Mouse (Mus musculus) midbrain, embryonic 12.5 days (tissue): ENCODE measurements at regions not wholly inside any gene's neighbourhood (a gene's known extent, or its start where the extent isn't known, plus 50 kb on each side); places are given as distances from the start of the nearest gene placed in this dataset.
A peak's percentile ranks its signal among the peaks of the same experiment; 100 is the strongest.

ENCODE experiments used
- ATAC-seq: fragments of 200-750 bp; cut with Nextera tagmentation; 2 replicates; pipeline ENCODE4 v1.8.0; 2017; ENCODE audit warnings: low read depth, moderate TSS enrichment, moderate library complexity; ENCODE audit not compliant: low FRiP score
- H3K27ac ChIP-seq: fragments of 300-500 bp; sonication (generic); replicated peaks from 2 replicates; pipeline ENCODE4 v1.5.1; 2016; ENCODE audit warnings: mild to moderate bottlenecking
- H3K27me3 ChIP-seq: fragments of 300-500 bp; sonication (generic); 2 replicates; pipeline ENCODE4 v1.6.1; 2016; ENCODE audit warnings: mild to moderate bottlenecking
- H3K36me3 ChIP-seq: fragments of 300-500 bp; sonication (generic); 2 replicates; pipeline ENCODE4 v1.6.1; 2016
- H3K4me1 ChIP-seq: fragments of 300-500 bp; sonication (generic); 2 replicates; pipeline ENCODE4 v1.6.1; 2016
- H3K4me2 ChIP-seq: fragments of 300-500 bp; sonication (generic); replicated peaks from 2 replicates; pipeline ENCODE4 v1.6.1; 2016; ENCODE audit warnings: mild to moderate bottlenecking, moderate library complexity
- H3K4me3 ChIP-seq: fragments of 300-500 bp; sonication (generic); 2 replicates; pipeline ENCODE4 v1.5.1; 2016; ENCODE audit warnings: mild to moderate bottlenecking
- H3K9ac ChIP-seq: fragments of 300-500 bp; sonication (generic); replicated peaks from 2 replicates; pipeline ENCODE4 v1.6.1; 2016; ENCODE audit warnings: mild to moderate bottlenecking, moderate library complexity
- H3K9me3 ChIP-seq: fragments of 300-500 bp; sonication (generic); 2 replicates; pipeline ENCODE4 v1.6.1; 2016; ENCODE audit warnings: mild to moderate bottlenecking
- WGBS: fragments of 180-500 bp; shearing (Covaris S2); methylation state at CpG from one replicate; pipeline ENCODE4 v1.1.7; 2016; 5-methylcytosine and 5-hydroxymethylcytosine counted together

- Histone ChIP-seq H3K4me1 (peaks cover 3% of the 10 kb centered on the region), H3K4me2 (no peak overlapping the region), H3K4me3 (no peak overlapping the region), H3K27ac (no peak overlapping the region), H3K36me3 (no peaks in the 10 kb centered on the region), H3K9me3 (no peaks in the 10 kb centered on the region), H3K9ac (no peak overlapping the region), H3K27me3 (no peaks in the 10 kb centered on the region)
- 88% methylated on average over 8 of the region's 8 CpGs for WGBS
- no peak for ATAC-seq
Observed at GRCm38 (mm10) chr13:110568482-110569179, 173.8 kb downstream of the Plk2 start.

- Histone ChIP-seq H3K36me3 (no peaks in the 10 kb centered on the region), H3K27ac (no peak overlapping the region), H3K9me3 (no peaks in the 10 kb centered on the region), H3K9ac (no peak overlapping the region), H3K27me3 (no peaks in the 10 kb centered on the region), H3K4me1 (peaks cover 7% of the 10 kb centered on the region), H3K4me2 (no peak overlapping the region), H3K4me3 (no peak overlapping the region)
- ATAC-seq = no peak
- WGBS = 99% methylated on average over 2 of the region's 2 CpGs
Observed at GRCm38 (mm10) chr13:110569180-110569512, 174.3 kb downstream of the Plk2 start.

- Histone ChIP-seq H3K27ac (no peak overlapping the region), H3K36me3 (no peaks in the 10 kb centered on the region), H3K9me3 (no peaks in the 10 kb centered on the region), H3K9ac (no peak overlapping the region), H3K4me2 (no peak overlapping the region), H3K4me3 (no peak overlapping the region), H3K27me3 (no peaks in the 10 kb centered on the region), H3K4me1 (peaks cover 13% of the 10 kb centered on the region)
- no peak for ATAC-seq
Observed at GRCm38 (mm10) chr13:110570386-110570785, 175.5 kb downstream of the Plk2 start.

- WGBS = 50% methylated on average over 7 of the region's 7 CpGs
- H3K4me1 ChIP-seq = peaks cover 16% of the 10 kb centered on the region
- no peak overlapping the region for H3K4me2 ChIP-seq
- no peaks in the 10 kb centered on the region for H3K27me3 ChIP-seq
- no peaks in the 10 kb centered on the region for H3K36me3 ChIP-seq
- H3K9ac ChIP-seq = no peak overlapping the region
- H3K27ac ChIP-seq = peak overlapping the region; percentile 40; the same call in 1 of the 2 replicates
- H3K9me3 ChIP-seq = no peaks in the 10 kb centered on the region
- no peak overlapping the region for H3K4me3 ChIP-seq
- ATAC-seq = peak; percentile 39; the same call in 1 of the 2 replicates
Observed at GRCm38 (mm10) chr13:110573360-110574065, 178.7 kb downstream of the Plk2 start.

GRCm38 (mm10) chr13:110574764-110575471 is 180.1 kb downstream of the Plk2 start:
- Histone ChIP-seq H3K9ac (no peak overlapping the region), H3K4me1 (peaks cover 16% of the 10 kb centered on the region), H3K9me3 (no peaks in the 10 kb centered on the region), H3K4me3 (no peak overlapping the region), H3K4me2 (no peak overlapping the region), H3K27me3 (no peaks in the 10 kb centered on the region), H3K27ac (0 out of 2 replicates have a peak overlapping the region, but pooled peaks have one; percentile 8), H3K36me3 (no peaks in the 10 kb centered on the region)
- peak; percentile 30; the same call in 1 of the 2 replicates for ATAC-seq
- WGBS = 63% methylated on average over 6 of the region's 6 CpGs

GRCm38 (mm10) chr13:110578159-110578558 is 183.3 kb downstream of the Plk2 start:
- no peaks in the 10 kb centered on the region for H3K36me3 ChIP-seq
- 81% methylated on average over 7 of the region's 7 CpGs for WGBS
- peaks cover 16% of the 10 kb centered on the region for H3K4me1 ChIP-seq
- H3K9ac ChIP-seq = no peak overlapping the region
- no peaks in the 10 kb centered on the region for H3K9me3 ChIP-seq
- no peak overlapping the region for H3K4me3 ChIP-seq
- H3K27me3 ChIP-seq = no peaks in the 10 kb centered on the region
- ATAC-seq = no peak
- no peak overlapping the region for H3K27ac ChIP-seq
- no peak overlapping the region for H3K4me2 ChIP-seq

GRCm38 (mm10) chr13:110580166-110580565 is 185.3 kb downstream of the Plk2 start:
- Histone ChIP-seq H3K9me3 (no peaks in the 10 kb centered on the region), H3K4me1 (peaks cover 5% of the 10 kb centered on the region), H3K36me3 (no peaks in the 10 kb centered on the region), H3K4me3 (no peak overlapping the region), H3K27ac (no peak overlapping the region), H3K9ac (no peak overlapping the region), H3K27me3 (no peaks in the 10 kb centered on the region), H3K4me2 (no peak overlapping the region)
- no peak for ATAC-seq
- 89% methylated on average over 4 of the region's 4 CpGs for WGBS

- Histone ChIP-seq H3K9me3 (no peaks in the 10 kb centered on the region), H3K27ac (no peak overlapping the region), H3K4me3 (no peak overlapping the region), H3K9ac (no peak overlapping the region), H3K36me3 (no peaks in the 10 kb centered on the region), H3K4me2 (no peak overlapping the region), H3K27me3 (no peaks in the 10 kb centered on the region), H3K4me1 (peaks cover under 1% of the 10 kb centered on the region; the same call in 1 of the 2 replicates)
- 88% methylated on average over 5 of the region's 5 CpGs for WGBS
- no peak for ATAC-seq
Observed at GRCm38 (mm10) chr13:110580570-110580969, 185.7 kb downstream of the Plk2 start.

- WGBS = 88% methylated on average over 10 of the region's 10 CpGs
- H3K36me3 ChIP-seq = no peaks in the 10 kb centered on the region
- ATAC-seq = no peak
Observed at GRCm38 (mm10) chr13:110584765-110585164, 189.9 kb downstream of the Plk2 start.

GRCm38 (mm10) chr13:110594630-110595029 is 199.8 kb downstream of the Plk2 start:
- H3K4me1 ChIP-seq = no peaks in the 10 kb centered on the region
- H3K27ac ChIP-seq = no peak overlapping the region
- no peak overlapping the region for H3K4me3 ChIP-seq
- no peak for ATAC-seq
- H3K4me2 ChIP-seq = no peak overlapping the region
- H3K36me3 ChIP-seq = no peaks in the 10 kb centered on the region
- H3K9me3 ChIP-seq = no peaks in the 10 kb centered on the region
- WGBS = 94% methylated on average over 3 of the region's 3 CpGs
- no peaks in the 10 kb centered on the region for H3K27me3 ChIP-seq
- H3K9ac ChIP-seq = no peak overlapping the region

More at GRCm38 (mm10) chr13:110584765-110585164, 189.9 kb downstream of the Plk2 start:
- H3K4me2 ChIP-seq = no peak overlapping the region
- H3K9ac ChIP-seq = no peak overlapping the region
- H3K4me3 ChIP-seq = no peak overlapping the region
- no peaks in the 10 kb centered on the region for H3K9me3 ChIP-seq
- H3K27ac ChIP-seq = no peak overlapping the region
- H3K27me3 ChIP-seq = no peaks in the 10 kb centered on the region
- no peaks in the 10 kb centered on the region for H3K4me1 ChIP-seq

- Histone ChIP-seq H3K4me1 (no peaks in the 10 kb centered on the region), H3K27me3 (no peaks in the 10 kb centered on the region), H3K9me3 (no peaks in the 10 kb centered on the region), H3K36me3 (no peaks in the 10 kb centered on the region), H3K4me2 (no peak overlapping the region), H3K4me3 (no peak overlapping the region), H3K27ac (no peak overlapping the region), H3K9ac (no peak overlapping the region)
- ATAC-seq = no peak
- 91% methylated on average over 3 of the region's 3 CpGs for WGBS
Observed at GRCm38 (mm10) chr13:110599666-110600065, 204.8 kb downstream of the Plk2 start.

- ATAC-seq = no peak
- no peaks in the 10 kb centered on the region for H3K9me3 ChIP-seq
- no peak overlapping the region for H3K27ac ChIP-seq
- H3K27me3 ChIP-seq = no peaks in the 10 kb centered on the region
- no peak overlapping the region for H3K4me2 ChIP-seq
- no peak overlapping the region for H3K9ac ChIP-seq
- H3K36me3 ChIP-seq = no peaks in the 10 kb centered on the region
- H3K4me3 ChIP-seq = no peak overlapping the region
- WGBS = 92% methylated on average over 9 of the region's 9 CpGs
- H3K4me1 ChIP-seq = no peaks in the 10 kb centered on the region
Observed at GRCm38 (mm10) chr13:110600377-110600776, 205.5 kb downstream of the Plk2 start.
